Mouse (Mus musculus) neural tube, embryonic 11.5 days (tissue): ENCODE data around the gene Pole. TPM values are rescaled to one million over a fixed set of nuclear protein-coding genes. Genes with fewer than 3 reads are reported as not detected.

ENCODE experiments used
- ATAC-seq: fragments of 200-750 bp; cut with Nextera tagmentation; 2 replicates; pipeline ENCODE4 v1.8.0; 2017; ENCODE audit warnings: moderate number of reproducible peaks, mild to moderate bottlenecking, moderate TSS enrichment, moderate library complexity; ENCODE audit not compliant: insufficient read depth, low FRiP score, low TSS enrichment
- DNase-seq: peaks from one replicate; pipeline ENCODE4 v3.0.0-alpha.2; 2015; ENCODE audit warnings: low spot score
- H3K27ac ChIP-seq: fragments of 300-500 bp; sonication (generic); 2 replicates; pipeline ENCODE4 v1.5.1; 2014; ENCODE audit warnings: low read depth, mild to moderate bottlenecking, low read length
- H3K27me3 ChIP-seq: fragments of 300-500 bp; sonication (generic); 2 replicates; pipeline ENCODE4 v1.6.1; 2014; ENCODE audit warnings: mild to moderate bottlenecking, low read length, mixed read lengths; ENCODE audit not compliant: control insufficient read depth, insufficient read depth
- H3K36me3 ChIP-seq: fragments of 300-500 bp; sonication (generic); 2 replicates; pipeline ENCODE4 v1.6.1; 2014; ENCODE audit warnings: mild to moderate bottlenecking, low read length, moderate library complexity, mixed read lengths; ENCODE audit not compliant: control insufficient read depth, insufficient read depth
- H3K4me1 ChIP-seq: fragments of 300-500 bp; sonication (generic); 2 replicates; pipeline ENCODE4 v1.6.1; 2014; ENCODE audit warnings: low read length, mixed read lengths; ENCODE audit not compliant: control insufficient read depth, insufficient read depth
- H3K4me2 ChIP-seq: fragments of 300-500 bp; sonication (generic); 2 replicates; pipeline ENCODE4 v1.6.1; 2014; ENCODE audit warnings: low read depth, mild to moderate bottlenecking, moderate library complexity
- H3K4me3 ChIP-seq: fragments of 300-500 bp; sonication (generic); 2 replicates; pipeline ENCODE4 v1.5.1; 2014; ENCODE audit warnings: low read depth, low read length
- H3K9ac ChIP-seq: fragments of 300-500 bp; sonication (generic); 2 replicates; pipeline ENCODE4 v1.6.1; 2014; ENCODE audit warnings: mild to moderate bottlenecking, low read length
- H3K9me3 ChIP-seq: fragments of 300-500 bp; sonication (generic); 2 replicates; pipeline ENCODE4 v1.6.1; 2016; ENCODE audit warnings: low read length; ENCODE audit not compliant: control insufficient read depth
- WGBS: fragments of 180-500 bp; shearing (Covaris S2); extraction: QIAGEN DNeasy Blood & Tissue Kit; methylation state at CpG from one replicate; pipeline ENCODE4 v1.1.7; 2014; 5-methylcytosine and 5-hydroxymethylcytosine counted together
- polyA plus RNA-seq: library from polyadenylated mRNA; unstranded; fragments of >200 nt; fragmentation: Nextera tagmentation; extraction: Ambion mirVana; gene quantifications from 2 replicates; pipeline ENCODE4 v1.2.1, GENCODE M21; 2014

Pole gene
- 36.4 and 40.1 TPM in 2 replicates for polyA plus RNA-seq

GRCm38 (mm10) chr5:110285770-110286445 is at the start of gene Pole, which contains the start of gene Pxmp2:
TSS of gene Pole (plus strand) at chr5:110286306.
TSS of gene Pxmp2 (minus strand) at chr5:110286186.
- Histone ChIP-seq H3K27ac (0 out of 2 replicates have a peak within 1 kb of the TSS, but pooled peaks have one; percentile 23), H3K4me1 (peaks cover 3% of the 10 kb centered on the region; the same call in 1 of the 2 replicates), H3K9ac (peak within 1 kb of the TSS; percentile 82), H3K27me3 (no peaks in the 10 kb centered on the region), H3K4me3 (peak within 1 kb of the TSS; percentile 77), H3K9me3 (no peaks in the 10 kb centered on the region), H3K4me2 (peak within 1 kb of the TSS; percentile 86), H3K36me3 (no peaks in the 10 kb centered on the region)
- DNase-seq, result peak; percentile 94
- WGBS, result under 1% methylated on average over 57 of the region's 64 CpGs
- ATAC-seq, result peak; percentile 98

GRCm38 (mm10) chr5:110244091-110244490 is 42.0 kb upstream of the Pole start:
- no peaks in the 10 kb centered on the region for H3K27me3 ChIP-seq
- H3K4me2 ChIP-seq, result no peak overlapping the region
- no peak overlapping the region for H3K27ac ChIP-seq
- peaks cover 21% of the 10 kb centered on the region for H3K36me3 ChIP-seq
- ATAC-seq (no peak), DNase-seq (no peak)
- no peak overlapping the region for H3K4me3 ChIP-seq
- H3K9me3 ChIP-seq, result no peaks in the 10 kb centered on the region
- no peaks in the 10 kb centered on the region for H3K4me1 ChIP-seq
- no peak overlapping the region for H3K9ac ChIP-seq
- 87% methylated on average over 2 of the region's 2 CpGs for WGBS

- no peak for DNase-seq
- Histone ChIP-seq H3K4me2 (no peak overlapping the region), H3K9ac (no peak overlapping the region), H3K9me3 (no peaks in the 10 kb centered on the region), H3K27me3 (no peaks in the 10 kb centered on the region), H3K27ac (no peak overlapping the region), H3K4me3 (no peak overlapping the region), H3K36me3 (peaks cover 12% of the 10 kb centered on the region), H3K4me1 (peaks cover 5% of the 10 kb centered on the region)
- 91% methylated on average over 4 of the region's 4 CpGs for WGBS
- no peak for ATAC-seq
These were observed 19.2 kb upstream of the Pole start for GRCm38 (mm10) chr5:110266941-110267340.

GRCm38 (mm10) chr5:110269141-110270101 is 16.7 kb upstream of the Pole start, which contains the start of gene Pgam5:
TSS of gene Pgam5 (minus strand) at chr5:110269913.
- ATAC-seq (peak; percentile 90), DNase-seq (peak; percentile 93)
- Histone ChIP-seq H3K4me1 (peaks cover 5% of the 10 kb centered on the region), H3K4me3 (peak within 1 kb of the TSS; percentile 97), H3K9ac (peak within 1 kb of the TSS; percentile 94), H3K9me3 (no peaks in the 10 kb centered on the region), H3K27me3 (no peaks in the 10 kb centered on the region), H3K36me3 (peaks cover 11% of the 10 kb centered on the region), H3K4me2 (peak within 1 kb of the TSS; percentile 95), H3K27ac (0 out of 2 replicates have a peak within 1 kb of the TSS, but pooled peaks have one; percentile 53)
- WGBS, result 1% methylated on average over 64 of the region's 66 CpGs

- Histone ChIP-seq H3K36me3 (peaks cover 5% of the 10 kb centered on the region; the same call in 1 of the 2 replicates), H3K4me1 (peaks cover 5% of the 10 kb centered on the region), H3K9me3 (no peaks in the 10 kb centered on the region), H3K4me2 (no peak overlapping the region), H3K9ac (no peak overlapping the region), H3K4me3 (no peak overlapping the region), H3K27me3 (no peaks in the 10 kb centered on the region), H3K27ac (no peak overlapping the region)
- no peak for ATAC-seq
- WGBS, result 90% methylated on average over 6 of the region's 6 CpGs
- no peak for DNase-seq
These were observed 15.9 kb upstream of the Pole start for GRCm38 (mm10) chr5:110270242-110270641.

- DNase-seq, result no peak
- no peak for ATAC-seq
- no peaks in the 10 kb centered on the region for H3K9me3 ChIP-seq
- no peak overlapping the region for H3K4me2 ChIP-seq
- no peaks in the 10 kb centered on the region for H3K36me3 ChIP-seq
- no peaks in the 10 kb centered on the region for H3K4me1 ChIP-seq
- no peak overlapping the region for H3K27ac ChIP-seq
- 87% methylated on average over 4 of the region's 4 CpGs for WGBS
- H3K27me3 ChIP-seq, result no peaks in the 10 kb centered on the region
- no peak overlapping the region for H3K9ac ChIP-seq
- H3K4me3 ChIP-seq, result no peak overlapping the region
These were observed 12.0 kb upstream of the Pole start for GRCm38 (mm10) chr5:110274147-110274546.

GRCm38 (mm10) chr5:110274846-110275245 is 11.3 kb upstream of the Pole start:
- no peak for DNase-seq
- 70% methylated on average over 2 of the region's 2 CpGs for WGBS

GRCm38 (mm10) chr5:110276391-110276790 is 9.7 kb upstream of the Pole start:
- Histone ChIP-seq H3K27ac (no peak overlapping the region), H3K36me3 (no peaks in the 10 kb centered on the region), H3K4me1 (no peaks in the 10 kb centered on the region), H3K27me3 (no peaks in the 10 kb centered on the region), H3K9me3 (no peaks in the 10 kb centered on the region), H3K9ac (no peak overlapping the region), H3K4me2 (no peak overlapping the region), H3K4me3 (no peak overlapping the region)
- DNase-seq (no peak), ATAC-seq (no peak)
- 83% methylated on average over 2 of the region's 2 CpGs for WGBS

More at GRCm38 (mm10) chr5:110274846-110275245, 11.3 kb upstream of the Pole start:
- Histone ChIP-seq H3K4me3 (no peak overlapping the region), H3K27ac (no peak overlapping the region), H3K27me3 (no peaks in the 10 kb centered on the region), H3K9me3 (no peaks in the 10 kb centered on the region), H3K4me2 (no peak overlapping the region), H3K36me3 (no peaks in the 10 kb centered on the region), H3K4me1 (no peaks in the 10 kb centered on the region), H3K9ac (no peak overlapping the region)
- no peak for ATAC-seq
